Mouse (Mus musculus): ENCODE measurements around the gene Olfr1359.

Olfr1359 gene

GRCm38 (mm10) chr13:21755707-21756106 lies 57.8 kb downstream of the Olfr1359 start:
- in situ Hi-C loops (cut with MboI, MseI): no loop called here

Measured in regulatory T cell (primary cell).